Mouse (Mus musculus): Measurements from ENCODE around the gene 4930432K21Rik. TPM values are rescaled to one million over a fixed set of nuclear protein-coding genes. Genes with fewer than 3 reads are reported as not detected.
A peak's percentile ranks its signal among the peaks of the same experiment; 100 is the strongest.

4930432K21Rik gene
- total RNA-seq, 2 experiments from 2014 or later: 1.5 to 1.7 TPM

GRCm38 (mm10) chr8:84206666-84207065, 58.8 kb downstream of the 4930432K21Rik start:
- DNase-seq (ENCODE audit: low spot score in 2 of 2): no peak

- DNase-seq (ENCODE audit: low spot score in 2 of 2): peak in 1 of 2 experiments; percentile 25
Measured at GRCm38 (mm10) chr8:84207811-84208210, 60.0 kb downstream of the 4930432K21Rik start.

GRCm38 (mm10) chr8:84208381-84209380, 60.9 kb downstream of the 4930432K21Rik start:
- peak in 1 of 2 experiments; percentile 23 for DNase-seq (ENCODE audit: low spot score in 2 of 2)

DNA sequence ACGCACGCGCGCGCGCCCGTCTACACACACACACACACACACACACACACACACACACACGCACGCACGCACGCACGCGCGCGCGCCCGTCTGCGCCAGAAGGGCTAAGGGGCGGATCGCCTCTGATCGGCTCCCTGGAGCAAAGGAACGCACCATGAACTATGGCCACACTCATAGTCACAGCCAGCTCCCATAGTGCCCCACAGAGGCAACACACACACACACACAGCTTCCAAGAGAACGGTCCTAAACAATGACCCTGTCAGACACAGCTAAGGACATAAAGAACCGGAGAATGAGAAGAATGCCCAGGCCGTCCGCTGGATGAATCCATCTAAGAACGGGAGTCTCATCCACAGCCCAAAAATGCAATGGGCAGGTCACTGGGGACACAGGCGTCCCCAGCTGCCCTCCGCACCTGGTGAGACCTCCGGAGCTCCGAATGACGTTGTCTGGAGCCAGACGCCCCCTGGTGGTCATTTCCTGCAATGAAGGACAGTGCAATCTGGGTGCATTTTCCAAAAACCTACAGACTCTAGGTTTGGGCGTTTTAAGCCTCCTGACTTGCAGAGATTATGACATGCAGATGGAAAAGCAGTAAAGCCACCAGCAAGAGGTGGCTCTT, 62.5 kb downstream of the 4930432K21Rik start:
- peak; percentile 90 for DNase-seq (ENCODE audit: low spot score in 2 of 2)

- no peak for DNase-seq (ENCODE audit: low spot score in 2 of 2)
Measured at GRCm38 (mm10) chr8:84211202-84211601, 63.4 kb downstream of the 4930432K21Rik start.

- DNase-seq (ENCODE audit: low spot score in 2 of 2): no peak
Measured at GRCm38 (mm10) chr8:84211881-84212563, 64.2 kb downstream of the 4930432K21Rik start.

DNA sequence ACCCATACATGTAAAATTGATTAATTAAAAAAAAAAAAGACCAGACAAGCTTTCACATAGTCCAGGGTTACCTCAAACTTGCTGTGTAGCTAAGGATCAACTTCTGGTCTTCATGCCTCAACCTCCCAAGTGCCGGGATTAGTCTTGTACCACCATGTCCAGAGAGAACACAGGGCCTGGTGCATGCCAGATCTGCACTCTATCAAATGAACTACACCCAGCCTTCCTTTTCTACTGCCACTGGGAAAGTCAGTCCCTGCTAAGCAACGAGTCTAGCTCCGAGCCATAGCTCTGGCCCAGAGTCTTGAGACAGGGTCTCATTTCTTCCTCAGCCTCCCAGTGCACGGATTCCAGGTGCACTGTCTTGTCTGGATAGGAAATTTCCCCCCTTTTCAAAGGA, 65.5 kb downstream of the 4930432K21Rik start:
- no peak for DNase-seq (ENCODE audit: low spot score in 2 of 2)

- DNase-seq (ENCODE audit: low spot score in 2 of 2): no peak
Measured at GRCm38 (mm10) chr8:84217206-84217605, 69.4 kb downstream of the 4930432K21Rik start.

DNA sequence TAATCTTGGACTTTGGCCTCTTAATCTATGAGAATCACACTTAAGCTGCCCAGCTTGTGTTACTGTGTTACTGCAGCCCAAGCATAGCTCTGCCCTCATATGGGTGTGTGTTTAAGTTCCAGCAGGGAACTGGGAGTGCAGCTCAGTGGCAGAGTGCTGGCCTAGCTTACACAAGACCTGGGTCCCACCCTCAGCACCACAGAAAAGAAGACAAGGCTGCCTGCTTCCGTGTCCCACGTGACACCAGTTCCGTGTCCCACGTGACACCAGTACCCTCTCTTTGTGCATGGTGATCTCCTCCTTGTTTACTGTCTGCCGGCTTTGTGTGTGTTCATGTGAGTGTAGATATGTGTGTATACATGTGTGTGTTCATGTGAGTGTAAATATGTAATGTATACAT, 70.3 kb downstream of the 4930432K21Rik start:
- no peak for DNase-seq (ENCODE audit: low spot score in 2 of 2)

DNA sequence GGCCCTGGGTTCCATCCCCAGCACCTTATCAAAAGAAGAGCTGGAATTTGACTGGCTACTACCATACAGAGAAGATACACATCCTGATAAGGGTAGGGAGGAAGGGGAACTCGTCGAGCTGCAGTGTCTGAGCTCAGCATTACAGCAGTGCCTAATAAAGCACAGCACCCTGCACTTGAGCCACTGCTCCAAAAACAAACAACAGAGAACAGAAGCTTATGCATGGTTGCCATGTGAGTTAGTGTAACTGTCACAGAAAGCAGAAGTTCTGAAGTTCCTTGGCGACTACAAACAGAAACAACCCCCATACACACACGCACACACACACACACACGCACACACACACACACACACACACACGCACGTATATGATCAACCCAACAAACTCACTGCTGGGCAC, 72.3 kb downstream of the 4930432K21Rik start:
- no peak for DNase-seq (ENCODE audit: low spot score in 2 of 2)

Small RNA genes lying within 50 kb of the gene (microRNA-seq; reads per million reads assigned to microRNA genes)
- 0 reads per million in 2 experiments for gene Gm25110
- 2,858 to 3,165 reads per million in 2 experiments for gene Mir181c
- gene Mir181d: 5,171 reads per million in 2 experiments
- 4,213 to 5,941 reads per million in 2 experiments for gene Mir23a
- gene Mir24-2: 0 reads per million in 2 experiments
- 58.5 to 114 reads per million in 2 experiments for gene Mir27a
- gene Mir3074-2: 0 reads per million in 2 experiments

Other genes starting within 250 kb of the 4930432K21Rik start
- gene Adgrl1, start 247.9 kb upstream of the 4930432K21Rik start, total RNA-seq (2021): 100 to 1,000 TPM; 360 to 379 TPM
- gene Gm10644, start 192.8 kb upstream of the 4930432K21Rik start, total RNA-seq (2021): under 1 TPM; 0.22 to 0.37 TPM
- 1 to 10 TPM; 2.0 to 2.1 TPM for gene Asf1b, start 192.5 kb upstream of the 4930432K21Rik start, total RNA-seq (2021)
- gene Prkaca, start 175.0 kb upstream of the 4930432K21Rik start, total RNA-seq (2021): 100 to 1,000 TPM; 240 to 254 TPM
- gene Samd1, start 150.4 kb upstream of the 4930432K21Rik start, total RNA-seq (2021): 10 to 100 TPM; 54.1 to 56.4 TPM
- gene 1700067K01Rik, start 146.5 kb upstream of the 4930432K21Rik start, total RNA-seq (2021): under 1 TPM; 0.49 to 0.66 TPM
- not detected for gene 2210011C24Rik, start 135.9 kb upstream of the 4930432K21Rik start, total RNA-seq (2021)
- 10 to 100 TPM; 11.2 to 13.5 TPM for gene Palm3, start 126.6 kb upstream of the 4930432K21Rik start, total RNA-seq (2021)
- gene Il27ra, start 105.4 kb upstream of the 4930432K21Rik start, total RNA-seq (2021): 1 to 10 TPM; 1.4 to 1.7 TPM
- gene Rln3, start 103.0 kb upstream of the 4930432K21Rik start, total RNA-seq (2021): not detected
- 1 to 10 TPM; 3.0 to 5.3 TPM for gene Gm10643, start 82.9 kb upstream of the 4930432K21Rik start, total RNA-seq (2021)
- gene Rfx1, start 81.2 kb upstream of the 4930432K21Rik start, total RNA-seq (2021): 10 to 100 TPM; 20.9 to 21.5 TPM
- 10 to 100 TPM; 31.8 to 31.9 TPM for gene Dcaf15, start 43.3 kb upstream of the 4930432K21Rik start, total RNA-seq (2021)
- not detected for gene Podnl1, start 22.0 kb upstream of the 4930432K21Rik start, total RNA-seq (2021)
- gene Cc2d1a, start 89 bp upstream of the 4930432K21Rik start, total RNA-seq (2021): 10 to 100 TPM; 59.8 to 68.1 TPM
- 1 to 10 TPM; 7.8 to 8.4 TPM for gene Nanos3, start 37.2 kb downstream of the 4930432K21Rik start, total RNA-seq (2021)
- gene Zswim4, start 89.0 kb downstream of the 4930432K21Rik start, total RNA-seq (2021): 10 to 100 TPM; 18.0 to 18.3 TPM
- gene D8Ertd738e, start 101.7 kb downstream of the 4930432K21Rik start, total RNA-seq (2021): 100 to 1,000 TPM; 138 to 140 TPM
- gene Mri1, start 109.3 kb downstream of the 4930432K21Rik start, total RNA-seq (2021): 10 to 100 TPM; 27.4 to 29.0 TPM
- gene Ccdc130, start 122.4 kb downstream of the 4930432K21Rik start, total RNA-seq (2021): 10 to 100 TPM; 22.1 to 25.5 TPM
- 100 to 1,000 TPM; 222 to 231 TPM for gene Cacna1a, start 240.4 kb downstream of the 4930432K21Rik start, total RNA-seq (2021)